Mouse (Mus musculus) spleen, postnatal 36 days (tissue): ENCODE measurements around the gene Cep112.

Experiments
- DNase-seq, 2 experiments: peaks; one replicate each; pipeline ENCODE4 v3.0.0; 2022; ENCODE audit warnings: low spot score in 2 of 2, mixed read lengths in 1 of 2

Gene Cep112

GRCm38 (mm10) chr11:108605301-108605700 is 180.3 kb downstream of the Cep112 start:
- DNase-seq, result no peak

GRCm38 (mm10) chr11:108606036-108606435 is 181.0 kb downstream of the Cep112 start:
- DNase-seq, result no peak

GRCm38 (mm10) chr11:108606836-108607235 is 181.8 kb downstream of the Cep112 start:
- DNase-seq, result no peak

- no peak for DNase-seq
Measured at GRCm38 (mm10) chr11:108620628-108621433, 195.8 kb downstream of the Cep112 start.

- no peak for DNase-seq
Measured at GRCm38 (mm10) chr11:108621434-108621901, 196.5 kb downstream of the Cep112 start.

GRCm38 (mm10) chr11:108625546-108626232 is 200.7 kb downstream of the Cep112 start:
- no peak for DNase-seq

GRCm38 (mm10) chr11:108637780-108638179 is 212.8 kb downstream of the Cep112 start:
- DNase-seq, result no peak

- DNase-seq, result no peak
Measured at GRCm38 (mm10) chr11:108655574-108655973, 230.6 kb downstream of the Cep112 start.

GRCm38 (mm10) chr11:108682014-108682413 is 257.0 kb downstream of the Cep112 start:
- DNase-seq, result no peak

- DNase-seq, result no peak
Measured at GRCm38 (mm10) chr11:108696563-108696962, 271.6 kb downstream of the Cep112 start.

- peak; percentile 1 to 14 for DNase-seq
Measured at GRCm38 (mm10) chr11:108752301-108752700, 327.3 kb downstream of the Cep112 start.

GRCm38 (mm10) chr11:108752765-108753164 is 327.8 kb downstream of the Cep112 start:
- no peak for DNase-seq

- no peak for DNase-seq
Measured at GRCm38 (mm10) chr11:108753361-108754240, 328.6 kb downstream of the Cep112 start.

GRCm38 (mm10) chr11:108757211-108757610 is 332.2 kb downstream of the Cep112 start:
- DNase-seq, result no peak

- DNase-seq, result no peak
Measured at GRCm38 (mm10) chr11:108757626-108758430, 332.8 kb downstream of the Cep112 start.

GRCm38 (mm10) chr11:108770064-108770463 is 345.1 kb downstream of the Cep112 start:
- no peak for DNase-seq

- DNase-seq, result no peak
Measured at GRCm38 (mm10) chr11:108774019-108774670, 349.2 kb downstream of the Cep112 start.

- DNase-seq, result no peak
Measured at GRCm38 (mm10) chr11:108777158-108777557, 352.2 kb downstream of the Cep112 start.

GRCm38 (mm10) chr11:108780271-108781250 is 355.6 kb downstream of the Cep112 start:
- no peak for DNase-seq
